Mouse (Mus musculus) limb, embryonic 12.5 days (tissue): ENCODE measurements around the gene Gm43738. TPM values are rescaled to one million over a fixed set of nuclear protein-coding genes. Genes with fewer than 3 reads are reported as not detected.

Source experiments
- polyA plus RNA-seq: library from polyadenylated mRNA; unstranded; fragments of >200 nt; fragmentation: Nextera tagmentation; extraction: Ambion mirVana; gene quantifications from 2 replicates; pipeline ENCODE4 v1.2.1, GENCODE M21; 2016

Gm43738 gene
- polyA plus RNA-seq, 1 experiment from 2014 or later, result 0.14 TPM

Other genes starting within 250 kb of the Gm43738 start
- gene Msto1, start 187.1 kb downstream of the Gm43738 start, polyA plus RNA-seq, result 44.1 and 48.0 TPM in 2 replicates
- gene Ash1l, start 150.5 kb downstream of the Gm43738 start, polyA plus RNA-seq, result 23.4 and 26.1 TPM in 2 replicates
- gene Dap3, start 149.9 kb downstream of the Gm43738 start, polyA plus RNA-seq, result 156 and 161 TPM in 2 replicates
- gene Rusc1, start 7.8 kb downstream of the Gm43738 start, polyA plus RNA-seq, result 23.4 and 23.7 TPM in 2 replicates
- 247 and 249 TPM in 2 replicates for gene Fdps, start 860 bp upstream of the Gm43738 start, polyA plus RNA-seq
- gene Pklr, start 35.0 kb upstream of the Gm43738 start, polyA plus RNA-seq, result 0.24 and 0.36 TPM in 2 replicates
- 2.2 and 2.8 TPM in 2 replicates for gene Hcn3, start 59.1 kb upstream of the Gm43738 start, polyA plus RNA-seq
- gene Clk2, start 63.7 kb upstream of the Gm43738 start, polyA plus RNA-seq, result 50.3 and 54.7 TPM in 2 replicates
- gene Scamp3, start 76.4 kb upstream of the Gm43738 start, polyA plus RNA-seq, result 102 and 107 TPM in 2 replicates
- 27.4 and 33.8 TPM in 2 replicates for gene Fam189b, start 82.0 kb upstream of the Gm43738 start, polyA plus RNA-seq
- gene Gba, start 101.8 kb upstream of the Gm43738 start, polyA plus RNA-seq, result 26.3 and 28.8 TPM in 2 replicates
- 44.2 and 52.7 TPM in 2 replicates for gene Thbs3, start 114.1 kb upstream of the Gm43738 start, polyA plus RNA-seq
- gene Mtx1, start 126.0 kb upstream of the Gm43738 start, polyA plus RNA-seq, result 212 and 217 TPM in 2 replicates
- gene Muc1, start 128.0 kb upstream of the Gm43738 start, polyA plus RNA-seq, result 0.53 and 1.0 TPM in 2 replicates
- 316 and 333 TPM in 2 replicates for gene Krtcap2, start 144.9 kb upstream of the Gm43738 start, polyA plus RNA-seq
- 6.1 and 6.3 TPM in 2 replicates for gene Trim46, start 145.2 kb upstream of the Gm43738 start, polyA plus RNA-seq
- 93.9 and 102 TPM in 2 replicates for gene Dpm3, start 158.3 kb upstream of the Gm43738 start, polyA plus RNA-seq
- 58.5 and 66.3 TPM in 2 replicates for gene Slc50a1, start 169.5 kb upstream of the Gm43738 start, polyA plus RNA-seq
- gene Efna1, start 180.0 kb upstream of the Gm43738 start, polyA plus RNA-seq, result 36.9 and 40.4 TPM in 2 replicates
- gene Efna3, start 221.9 kb upstream of the Gm43738 start, polyA plus RNA-seq, result 17.6 and 21.3 TPM in 2 replicates
- gene Efna4, start 236.9 kb upstream of the Gm43738 start, polyA plus RNA-seq, result 53.2 and 55.1 TPM in 2 replicates
- 27.0 and 32.1 TPM in 2 replicates for gene Adam15, start 248.9 kb upstream of the Gm43738 start, polyA plus RNA-seq